Mouse (Mus musculus) gastrocnemius, postnatal 25 days (tissue): ENCODE data around the gene Arhgap10. TPM values are rescaled to one million over a fixed set of nuclear protein-coding genes. Genes with fewer than 3 reads are reported as not detected.

Experiments
- DNase-seq: peaks from one replicate; pipeline ENCODE4 v3.0.0; 2022
- total RNA-seq, 2 experiments: library from RNA; stranded (reverse); gene quantifications; 1 replicate in 1 of 2; 2 replicates in 1 of 2; pipeline ENCODE4 v1.2.3; 2021

Gene Arhgap10
- total RNA-seq, 2 experiments from 2014 or later, result 48.2 to 58.2 TPM

GRCm38 (mm10) chr8:77518201-77519115, 705 bp upstream of the Arhgap10 start:
- DNase-seq, result no peak

- DNase-seq, result no peak
These were observed 908 bp downstream of the Arhgap10 start for GRCm38 (mm10) chr8:77516845-77517244.

- DNase-seq, result no peak
These were observed 2.0 kb downstream of the Arhgap10 start for GRCm38 (mm10) chr8:77515786-77516185.

GRCm38 (mm10) chr8:77515201-77515600, 2.6 kb downstream of the Arhgap10 start:
- no peak for DNase-seq

- no peak for DNase-seq
These were observed 5.8 kb downstream of the Arhgap10 start for GRCm38 (mm10) chr8:77511750-77512493.

- DNase-seq, result no peak
These were observed 7.3 kb downstream of the Arhgap10 start for GRCm38 (mm10) chr8:77510426-77510825.

GRCm38 (mm10) chr8:77509044-77509443, 8.7 kb downstream of the Arhgap10 start:
- no peak for DNase-seq

- no peak for DNase-seq
These were observed 10.2 kb downstream of the Arhgap10 start for GRCm38 (mm10) chr8:77507510-77508035.

GRCm38 (mm10) chr8:77506539-77506938, 11.2 kb downstream of the Arhgap10 start:
- no peak for DNase-seq

- DNase-seq, result no peak
These were observed 15.2 kb downstream of the Arhgap10 start for GRCm38 (mm10) chr8:77502547-77502946.

GRCm38 (mm10) chr8:77501131-77501530, 16.6 kb downstream of the Arhgap10 start:
- no peak for DNase-seq

GRCm38 (mm10) chr8:77500264-77500663, 17.5 kb downstream of the Arhgap10 start:
- DNase-seq, result no peak

- no peak for DNase-seq
These were observed 20.3 kb downstream of the Arhgap10 start for GRCm38 (mm10) chr8:77497442-77497841.

GRCm38 (mm10) chr8:77496253-77496652, 21.5 kb downstream of the Arhgap10 start:
- no peak for DNase-seq

- no peak for DNase-seq
These were observed 23.1 kb downstream of the Arhgap10 start for GRCm38 (mm10) chr8:77494376-77495328.

GRCm38 (mm10) chr8:77492356-77493058, 25.2 kb downstream of the Arhgap10 start:
- DNase-seq, result no peak

- DNase-seq, result no peak
These were observed 26.4 kb downstream of the Arhgap10 start for GRCm38 (mm10) chr8:77491231-77491923.

- peak; percentile 67 for DNase-seq
These were observed 27.5 kb downstream of the Arhgap10 start for GRCm38 (mm10) chr8:77490095-77490781.

GRCm38 (mm10) chr8:77489235-77489634, 28.5 kb downstream of the Arhgap10 start:
- no peak for DNase-seq

- DNase-seq, result no peak
These were observed 29.5 kb downstream of the Arhgap10 start for GRCm38 (mm10) chr8:77488215-77488606.
